Mouse (Mus musculus) erythroblast, embryonic 14.5 days (primary cell): Measurements from ENCODE around the gene Fam178b.

Experiments used
- GATA1 ChIP-seq: IDR thresholded peaks from 2 replicates; pipeline ENCODE4 v1.6.1; 2012; ENCODE audit warnings: low read length, inconsistent platforms, mixed read lengths
- TAL1 ChIP-seq: IDR thresholded peaks from 3 replicates; pipeline ENCODE4 v1.6.1; 2012; ENCODE audit warnings: low read length, inconsistent platforms, mixed read lengths

GRCm38 (mm10) chr1:36583408-36584116, 99.4 kb downstream of the Fam178b start:
- TF ChIP-seq TAL1 (no peak), GATA1 (no peak)
